Mouse (Mus musculus) kidney, adult 2 months (tissue): ENCODE measurements around the gene Dnah14. TPM values are rescaled to one million over a fixed set of nuclear protein-coding genes. Genes with fewer than 3 reads are reported as not detected.
A peak's percentile ranks its signal among the peaks of the same experiment; 100 is the strongest.

Experiments
- DNase-seq: peaks from one replicate; pipeline ENCODE4 v3.0.0; 2021
- H3K27ac ChIP-seq: fragments of 200-500 bp; 2 replicates; pipeline ENCODE4 v1.5.1; 2012; ENCODE audit warnings: low read depth, low read length, control low read depth, inconsistent platforms; ENCODE audit not compliant: insufficient read depth
- H3K27me3 ChIP-seq: fragments of 200-500 bp; replicated peaks from 2 replicates; pipeline ENCODE4 v1.6.1; 2012; ENCODE audit warnings: mild to moderate bottlenecking, moderate library complexity, low read length, inconsistent platforms; ENCODE audit not compliant: control insufficient read depth, insufficient read depth
- H3K36me3 ChIP-seq: fragments of 200-500 bp; 2 replicates; pipeline ENCODE4 v1.6.1; 2012; ENCODE audit warnings: mild to moderate bottlenecking, moderate library complexity, low read length, inconsistent platforms; ENCODE audit not compliant: control insufficient read depth, insufficient read depth
- H3K4me1 ChIP-seq: fragments of 200-500 bp; 2 replicates; pipeline ENCODE4 v1.6.1; 2011; ENCODE audit warnings: low read length; ENCODE audit not compliant: control insufficient read depth, insufficient read depth
- H3K4me3 ChIP-seq: fragments of 200-500 bp; 2 replicates; pipeline ENCODE4 v1.5.1; 2011; ENCODE audit warnings: mild to moderate bottlenecking, low read depth, low read length, control low read depth; ENCODE audit not compliant: insufficient read depth
- CTCF ChIP-seq: fragments of 200-500 bp; conservative IDR thresholded peaks from 2 replicates; pipeline ENCODE4 v1.5.1; 2011; ENCODE audit warnings: low read depth, mild to moderate bottlenecking, control low read depth, low read length, moderate library complexity, mixed read lengths; ENCODE audit not compliant: insufficient read depth, insufficient read length
- POLR2A ChIP-seq: fragments of 200-500 bp; IDR thresholded peaks from one replicate; pipeline ENCODE4 v1.6.1; 2011; ENCODE audit warnings: low read depth, low read length, control low read depth
- WGBS: fragments of 180-500 bp; shearing (Covaris S2); methylation state at CpG from one replicate; pipeline ENCODE4 v1.1.7; 2018; 5-methylcytosine and 5-hydroxymethylcytosine counted together
- polyA plus RNA-seq: library from polyadenylated mRNA; depleted of rRNA; stranded (reverse); fragments of >200 nt; gene quantifications from 2 replicates; pipeline ENCODE4 v1.2.3, GENCODE M21; 2012

Dnah14 gene
- polyA plus RNA-seq, 1 experiment: not detected

GRCm38 (mm10) chr1:181833143-181833542, 256.8 kb downstream of the Dnah14 start:
- peaks cover 1% of the 10 kb centered on the region; the same call in 1 of the 2 replicates for H3K36me3 ChIP-seq
- WGBS: 76% methylated on average over 6 of the region's 6 CpGs
- no peaks in the 10 kb centered on the region for H3K27me3 ChIP-seq
- no peak overlapping the region for H3K4me3 ChIP-seq
- H3K27ac ChIP-seq: no peak overlapping the region
- TF ChIP-seq CTCF (no peak), POLR2A (no peak)
- DNase-seq: no peak
- H3K4me1 ChIP-seq: 0 out of 2 replicates have a peak, but pooled peaks cover 2% of the 10 kb centered on the region

- Histone ChIP-seq H3K4me3 (no peak overlapping the region), H3K4me1 (peaks cover 18% of the 10 kb centered on the region; the same call in 1 of the 2 replicates), H3K27me3 (no peaks in the 10 kb centered on the region), H3K36me3 (peaks cover 1% of the 10 kb centered on the region; the same call in 1 of the 2 replicates), H3K27ac (no peak overlapping the region)
- no peak for DNase-seq
- WGBS: 72% methylated on average over 5 of the region's 5 CpGs
- no peak for TF ChIP-seq CTCF
- no peak for TF ChIP-seq POLR2A
Measured at GRCm38 (mm10) chr1:181838111-181838510, 261.8 kb downstream of the Dnah14 start.

- no peak overlapping the region for H3K4me3 ChIP-seq
- peaks cover 1% of the 10 kb centered on the region; the same call in 1 of the 2 replicates for H3K36me3 ChIP-seq
- no peaks in the 10 kb centered on the region for H3K27me3 ChIP-seq
- H3K4me1 ChIP-seq: peaks cover 19% of the 10 kb centered on the region; the same call in 1 of the 2 replicates
- no peak for TF ChIP-seq POLR2A
- no peak for TF ChIP-seq CTCF
- H3K27ac ChIP-seq: peak overlapping the region; percentile 29; the same call in 1 of the 2 replicates
- 37% methylated on average over 6 of the region's 6 CpGs for WGBS
- peak; percentile 17 for DNase-seq
Measured at GRCm38 (mm10) chr1:181839746-181840366, 263.5 kb downstream of the Dnah14 start.

- Histone ChIP-seq H3K27me3 (no peaks in the 10 kb centered on the region), H3K4me1 (peaks cover 19% of the 10 kb centered on the region; the same call in 1 of the 2 replicates), H3K4me3 (peak overlapping the region; percentile 86), H3K36me3 (no peaks in the 10 kb centered on the region; the same call in 1 of the 2 replicates), H3K27ac (peak overlapping the region; percentile 87)
- WGBS: 2% methylated on average over 16 of the region's 16 CpGs
- TF ChIP-seq CTCF (no peak), POLR2A (no peak)
- no peak for DNase-seq
Measured at GRCm38 (mm10) chr1:181841396-181841795, 265.0 kb downstream of the Dnah14 start.

- Histone ChIP-seq H3K4me3 (peak overlapping the region; percentile 86), H3K27ac (peak overlapping the region; percentile 87), H3K36me3 (no peaks in the 10 kb centered on the region), H3K4me1 (peaks cover 20% of the 10 kb centered on the region; the same call in 1 of the 2 replicates), H3K27me3 (no peaks in the 10 kb centered on the region)
- TF ChIP-seq POLR2A (peak; percentile 31), CTCF (no peak)
- peak; percentile 98 for DNase-seq
- under 1% methylated on average over 107 of the region's 113 CpGs for WGBS
Measured at GRCm38 (mm10) chr1:181841864-181842672, 265.7 kb downstream of the Dnah14 start.

GRCm38 (mm10) chr1:181842781-181843180, 266.4 kb downstream of the Dnah14 start, which contains the start of gene Lbr:
Gene Lbr, minus strand, starts transcription at chr1:181843046.
- Histone ChIP-seq H3K36me3 (no peaks in the 10 kb centered on the region), H3K27me3 (no peaks in the 10 kb centered on the region), H3K27ac (peak within 1 kb of the TSS; percentile 87), H3K4me3 (peak within 1 kb of the TSS; percentile 86), H3K4me1 (peaks cover 21% of the 10 kb centered on the region; the same call in 1 of the 2 replicates)
- TF ChIP-seq POLR2A: no peak
- no peak for TF ChIP-seq CTCF
- whole genome bisulfite sequencing: 2% methylated on average over 14 of the region's 14 CpGs
- no peak for DNase-seq

- Histone ChIP-seq H3K4me1 (peaks cover 13% of the 10 kb centered on the region; the same call in 1 of the 2 replicates), H3K4me3 (no peak overlapping the region), H3K27ac (no peak overlapping the region), H3K27me3 (no peaks in the 10 kb centered on the region), H3K36me3 (no peaks in the 10 kb centered on the region)
- DNase-seq: no peak
- 94% methylated on average over 15 of the region's 15 CpGs for WGBS
- no peak for TF ChIP-seq POLR2A
- no peak for TF ChIP-seq CTCF
Measured at GRCm38 (mm10) chr1:181844874-181845547, 268.7 kb downstream of the Dnah14 start.
